Mouse (Mus musculus) megakaryocyte progenitor cell, adult 5-6 weeks (primary cell): ENCODE data around the gene Tnni1. TPM values are rescaled to one million over a fixed set of nuclear protein-coding genes. Genes with fewer than 3 reads are reported as not detected.

Experiments used
- ATAC-seq: replicated peaks from 2 replicates; pipeline ENCODE4 v1.8.0; 2016; ENCODE audit warnings: mild to moderate bottlenecking, moderate TSS enrichment, inconsistent platforms; ENCODE audit not compliant: poor library complexity
- total RNA-seq, 2 experiments: library from RNA; stranded (forward) in 1 of 2; stranded (reverse) in 1 of 2; fragments of 157-497, 149-512 nt in 1 of 2; fragments of 200-1000 nt in 1 of 2; gene quantifications; 2 replicates each; pipeline versions ENCODE4 v1.2.3 to v1.2.4; 2015 to 2017

Tnni1 gene
- not detected in 2 replicates for total RNA-seq (2015)
- total RNA-seq (2017), result not detected in 2 replicates

- peak; percentile 45 for ATAC-seq
Measured at GRCm38 (mm10) chr1:135778780-135779535, at the start of gene Tnni1. TSS of gene Tnni1 (plus strand) at chr1:135779434.

GRCm38 (mm10) chr1:135729821-135730220, 49.4 kb upstream of the Tnni1 start:
- no peak for ATAC-seq

GRCm38 (mm10) chr1:135730296-135730695, 48.9 kb upstream of the Tnni1 start:
- 0 out of 2 replicates have a peak, but pooled peaks have one; percentile 12 for ATAC-seq

GRCm38 (mm10) chr1:135731393-135731792, 47.8 kb upstream of the Tnni1 start:
- no peak for ATAC-seq

GRCm38 (mm10) chr1:135731897-135732684, 47.1 kb upstream of the Tnni1 start:
- no peak for ATAC-seq

GRCm38 (mm10) chr1:135734225-135734937, 44.9 kb upstream of the Tnni1 start:
- ATAC-seq, result no peak

GRCm38 (mm10) chr1:135735460-135735859, 43.8 kb upstream of the Tnni1 start:
- ATAC-seq, result 0 out of 2 replicates have a peak, but pooled peaks have one; percentile 8

- ATAC-seq, result no peak
Measured at GRCm38 (mm10) chr1:135744987-135745386, 34.2 kb upstream of the Tnni1 start.

- no peak for ATAC-seq
Measured at GRCm38 (mm10) chr1:135746248-135746647, 33.0 kb upstream of the Tnni1 start.

- ATAC-seq, result peak; percentile 100
Measured at GRCm38 (mm10) chr1:135752737-135753348, 26.4 kb upstream of the Tnni1 start.

GRCm38 (mm10) chr1:135755287-135755686, 23.9 kb upstream of the Tnni1 start:
- ATAC-seq, result no peak

GRCm38 (mm10) chr1:135755913-135756312, 23.3 kb upstream of the Tnni1 start:
- ATAC-seq, result no peak

- ATAC-seq, result no peak
Measured at GRCm38 (mm10) chr1:135757287-135757686, 21.9 kb upstream of the Tnni1 start.

- ATAC-seq, result no peak
Measured at GRCm38 (mm10) chr1:135759685-135760084, 19.5 kb upstream of the Tnni1 start.

GRCm38 (mm10) chr1:135760216-135760615, 19.0 kb upstream of the Tnni1 start:
- ATAC-seq, result no peak

GRCm38 (mm10) chr1:135761728-135762127, 17.5 kb upstream of the Tnni1 start:
- no peak for ATAC-seq

- ATAC-seq, result no peak
Measured at GRCm38 (mm10) chr1:135763503-135764205, 15.6 kb upstream of the Tnni1 start.

- no peak for ATAC-seq
Measured at GRCm38 (mm10) chr1:135764206-135764528, 15.1 kb upstream of the Tnni1 start.

- peak; percentile 70 for ATAC-seq
Measured at GRCm38 (mm10) chr1:135765645-135766591, 13.3 kb upstream of the Tnni1 start, which contains the start of gene Phlda3. TSS of gene Phlda3 (plus strand) at chr1:135766119.
